Mouse (Mus musculus) embryonic fibroblast, embryonic 13.5 days (primary cell): ENCODE results near the gene Cyp2a12.
"Not testable (repeated sequence)": the region's sequence is repeated elsewhere in the genome, so short reads cannot be mapped to it uniquely, and the experiment has no call there.

Experiments
- CTCF ChIP-seq: IDR thresholded peaks from 2 replicates; pipeline ENCODE4 v1.5.1; 2011; ENCODE audit warnings: mild to moderate bottlenecking, control low read depth, low read length, moderate library complexity, borderline replicate concordance; ENCODE audit not compliant: insufficient read depth
- POLR2A ChIP-seq: IDR thresholded peaks from 2 replicates; pipeline ENCODE4 v1.6.1; 2011; ENCODE audit warnings: low read depth, mild to moderate bottlenecking, control low read depth, low read length, moderate library complexity

GRCm38 (mm10) chr7:26983151-26983550, 45.7 kb upstream of the Cyp2a12 start:
- TF ChIP-seq POLR2A, CTCF: not testable (repeated sequence)
